Mouse (Mus musculus) midbrain, embryonic 16.5 days (tissue): ENCODE data around the gene Gfra4. TPM values are rescaled to one million over a fixed set of nuclear protein-coding genes. Genes with fewer than 3 reads are reported as not detected.
"Not testable (repeated sequence)": the region's sequence is repeated elsewhere in the genome, so short reads cannot be mapped to it uniquely, and the experiment has no call there.

Experiments
- ATAC-seq: fragments of 200-750 bp; cut with Nextera tagmentation; 2 replicates; pipeline ENCODE4 v1.8.0; 2017; ENCODE audit warnings: moderate TSS enrichment
- H3K27ac ChIP-seq: fragments of 300-500 bp; sonication (generic); 2 replicates; pipeline ENCODE4 v1.5.1; 2014; ENCODE audit warnings: mild to moderate bottlenecking, low read length, mixed read lengths
- H3K27me3 ChIP-seq: fragments of 300-500 bp; sonication (generic); 2 replicates; pipeline ENCODE4 v1.6.1; 2014; ENCODE audit warnings: low read depth, low read length, mixed read lengths; ENCODE audit not compliant: control insufficient read depth, insufficient read depth
- H3K36me3 ChIP-seq: fragments of 300-500 bp; sonication (generic); 2 replicates; pipeline ENCODE4 v1.6.1; 2014; ENCODE audit warnings: mild to moderate bottlenecking, low read length, moderate library complexity, mixed read lengths; ENCODE audit not compliant: control insufficient read depth, insufficient read depth
- H3K4me1 ChIP-seq: fragments of 300-500 bp; sonication (generic); 2 replicates; pipeline ENCODE4 v1.6.1; 2014; ENCODE audit warnings: mild to moderate bottlenecking, low read length, mixed read lengths; ENCODE audit not compliant: control insufficient read depth, insufficient read depth
- H3K4me2 ChIP-seq: fragments of 300-500 bp; sonication (generic); 2 replicates; pipeline ENCODE4 v1.6.1; 2014; ENCODE audit warnings: mild to moderate bottlenecking, low read length, mixed read lengths
- H3K4me3 ChIP-seq: fragments of 300-500 bp; sonication (generic); 2 replicates; pipeline ENCODE4 v1.5.1; 2014; ENCODE audit warnings: low read depth, mild to moderate bottlenecking, low read length, moderate library complexity, mixed read lengths
- H3K9ac ChIP-seq: fragments of 300-500 bp; sonication (generic); 2 replicates; pipeline ENCODE4 v1.6.1; 2014; ENCODE audit warnings: low read depth, low read length, mixed read lengths
- H3K9me3 ChIP-seq: fragments of 300-500 bp; sonication (generic); replicated peaks from 2 replicates; pipeline ENCODE4 v1.6.1; 2014; ENCODE audit warnings: mild to moderate bottlenecking, low read length, mixed read lengths; ENCODE audit not compliant: control insufficient read depth, poor library complexity, severe bottlenecking
- WGBS: fragments of 180-500 bp; shearing (Covaris S2); extraction: QIAGEN DNeasy Blood & Tissue Kit; methylation state at CpG from one replicate; pipeline ENCODE4 v1.1.7; 2014; 5-methylcytosine and 5-hydroxymethylcytosine counted together
- polyA plus RNA-seq: library from polyadenylated mRNA; unstranded; fragments of >200 nt; fragmentation: Nextera tagmentation; extraction: Ambion mirVana; gene quantifications from 2 replicates; pipeline ENCODE4 v1.2.1, GENCODE M21; 2015

Gfra4 gene
- polyA plus RNA-seq, 1 experiment from 2014 or later = 49.8 TPM

DNA sequence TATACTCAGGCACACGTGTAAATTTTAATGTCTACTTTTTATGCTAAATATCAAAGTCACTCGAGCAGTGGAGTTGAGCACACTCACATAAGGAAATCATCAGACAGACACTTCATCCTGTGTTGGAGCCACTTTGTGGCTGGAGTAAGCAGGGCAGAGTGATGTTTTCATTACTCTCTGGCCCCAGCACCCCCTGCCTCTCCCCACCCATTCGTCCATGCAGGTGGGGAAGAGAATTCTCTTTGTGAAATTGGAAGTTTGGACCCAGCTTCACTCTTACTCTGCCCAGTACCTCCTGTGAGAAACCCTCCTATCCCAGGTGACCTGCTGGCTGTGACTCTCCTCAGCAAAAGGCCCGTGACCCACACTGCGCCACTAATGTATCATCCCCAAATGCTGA, 4.2 kb downstream of the Gfra4 start:
- peaks cover 9% of the 10 kb centered on the region for H3K27me3 ChIP-seq
- ATAC-seq = no peak
- WGBS = 93% methylated on average over 5 of the region's 5 CpGs

DNA sequence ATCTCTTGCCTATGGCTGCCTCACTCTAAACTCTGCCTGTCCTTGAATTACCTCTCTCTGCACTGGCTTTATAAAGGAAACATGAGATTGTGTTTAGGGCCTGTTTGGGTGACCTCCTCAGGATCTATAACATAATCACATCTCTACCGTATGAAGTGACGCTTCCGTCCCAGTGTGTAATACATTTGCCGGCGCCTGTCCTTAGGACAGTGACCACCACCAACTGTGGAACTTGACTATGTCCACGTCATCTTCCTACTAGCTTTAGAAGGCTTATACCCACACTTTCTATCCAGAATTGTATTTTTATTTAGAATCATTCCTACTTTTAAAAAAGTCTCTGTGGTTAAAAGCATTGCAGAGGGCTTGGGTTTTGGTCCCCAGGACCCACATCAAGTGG, 4.7 kb downstream of the Gfra4 start:
- Histone ChIP-seq H3K4me2 (no peak overlapping the region), H3K9ac (no peak overlapping the region), H3K9me3 (no peaks in the 10 kb centered on the region), H3K4me1 (peaks cover 10% of the 10 kb centered on the region), H3K36me3 (no peaks in the 10 kb centered on the region), H3K27me3 (peaks cover 9% of the 10 kb centered on the region), H3K4me3 (no peak overlapping the region), H3K27ac (no peak overlapping the region)
- 91% methylated on average over 6 of the region's 6 CpGs for WGBS
- no peak for ATAC-seq

More for the DNA sequence above, 4.2 kb downstream of the Gfra4 start:
- H3K9ac ChIP-seq = no peak overlapping the region
- H3K36me3 ChIP-seq = no peaks in the 10 kb centered on the region
- peaks cover 10% of the 10 kb centered on the region for H3K4me1 ChIP-seq
- H3K4me3 ChIP-seq = no peak overlapping the region
- H3K27ac ChIP-seq = no peak overlapping the region
- no peak overlapping the region for H3K4me2 ChIP-seq
- H3K9me3 ChIP-seq = no peaks in the 10 kb centered on the region

DNA sequence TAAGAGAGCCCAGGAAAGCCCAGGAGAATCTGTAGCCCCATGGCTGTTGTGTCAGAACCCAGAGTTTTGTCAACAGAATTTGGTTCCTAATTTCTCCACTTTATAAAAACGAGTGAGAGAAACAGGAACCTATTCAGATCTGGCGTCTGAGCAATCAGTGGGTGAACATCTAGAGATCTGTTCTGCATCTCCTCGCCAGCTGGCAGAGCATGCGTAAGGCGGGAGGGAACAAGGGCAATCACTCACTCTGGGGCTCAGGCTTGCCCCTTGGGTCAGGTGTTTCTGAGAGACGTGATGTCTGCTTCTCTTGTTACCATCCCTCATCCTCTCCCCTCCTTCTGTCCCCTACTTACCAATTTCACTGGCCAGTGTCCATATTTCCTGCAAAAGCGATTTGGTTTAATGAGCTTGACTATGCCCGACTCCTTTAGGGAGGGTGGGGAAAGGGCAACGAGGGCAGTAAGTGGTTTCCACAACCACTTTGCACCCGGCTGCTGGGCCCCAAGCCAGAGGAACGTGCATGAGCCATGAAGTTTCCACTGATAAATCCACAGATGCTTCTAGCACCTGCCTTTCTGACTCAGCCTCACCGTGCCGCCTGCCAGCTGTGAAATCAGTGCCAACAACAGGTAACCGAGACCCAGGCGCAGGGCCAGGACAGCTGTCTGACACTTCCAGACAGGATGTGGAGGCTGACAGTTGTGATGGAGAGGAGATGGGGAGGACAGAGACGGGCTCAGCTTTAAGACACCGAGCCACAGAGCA, 5.5 kb downstream of the Gfra4 start:
- no peaks in the 10 kb centered on the region for H3K9me3 ChIP-seq
- no peak overlapping the region for H3K4me3 ChIP-seq
- H3K9ac ChIP-seq = no peak overlapping the region
- peaks cover 6% of the 10 kb centered on the region for H3K27me3 ChIP-seq
- H3K36me3 ChIP-seq = no peaks in the 10 kb centered on the region
- ATAC-seq = no peak
- H3K4me1 ChIP-seq = peaks cover 10% of the 10 kb centered on the region
- WGBS = 72% methylated on average over 17 of the region's 17 CpGs
- H3K4me2 ChIP-seq = no peak overlapping the region
- H3K27ac ChIP-seq = no peak overlapping the region

DNA sequence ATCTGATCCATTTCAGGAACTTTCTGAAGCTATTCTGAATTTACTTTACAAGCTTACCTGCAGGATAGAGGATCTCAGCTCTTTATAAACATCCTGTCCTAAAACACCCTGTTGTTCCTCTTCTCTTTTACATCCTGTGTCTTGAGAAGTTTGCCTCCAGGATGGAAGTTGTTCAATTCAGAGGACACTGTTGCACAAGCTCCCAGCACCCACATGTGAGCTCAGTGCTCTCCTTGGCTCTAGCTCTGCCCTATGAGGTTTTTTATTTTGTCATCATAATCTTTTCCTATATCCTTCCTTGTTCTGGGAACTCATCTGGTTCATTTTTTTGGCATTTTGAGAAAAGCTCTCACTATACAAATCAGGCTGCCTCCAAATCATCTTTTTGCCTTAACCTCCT, 6.1 kb downstream of the Gfra4 start:
- Histone ChIP-seq H3K4me1 (peaks cover 7% of the 10 kb centered on the region), H3K27me3 (no peaks in the 10 kb centered on the region; the same call in 1 of the 2 replicates), H3K4me2 (no peak overlapping the region), H3K36me3 (no peaks in the 10 kb centered on the region), H3K27ac (no peak overlapping the region), H3K9me3 (no peaks in the 10 kb centered on the region), H3K9ac (no peak overlapping the region), H3K4me3 (no peak overlapping the region)
- ATAC-seq = no peak

DNA sequence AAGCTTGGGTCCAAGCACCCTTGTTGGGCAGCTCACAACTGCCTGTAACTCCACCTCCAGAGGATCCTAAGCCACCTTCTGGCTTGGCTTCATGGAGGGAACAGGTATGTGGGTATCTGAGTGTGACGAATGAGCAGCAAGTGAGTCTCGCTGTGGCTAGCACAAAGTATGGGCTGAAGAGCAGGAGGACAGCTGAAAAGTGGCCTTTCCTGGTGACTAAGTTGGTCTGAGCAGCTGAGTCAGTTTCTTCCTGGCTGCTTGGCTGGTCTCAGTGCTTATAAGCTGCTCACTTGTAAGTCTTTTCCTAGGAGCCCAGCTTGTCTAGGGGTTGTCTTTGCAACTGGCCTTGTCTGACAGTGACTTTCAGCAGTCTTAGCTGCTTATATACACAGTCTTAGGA, 6.5 kb downstream of the Gfra4 start:
- Histone ChIP-seq H3K4me3 (no peak overlapping the region), H3K27ac (no peak overlapping the region), H3K36me3 (no peaks in the 10 kb centered on the region), H3K9ac (no peak overlapping the region), H3K4me1 (peaks cover 6% of the 10 kb centered on the region), H3K27me3 (no peaks in the 10 kb centered on the region; the same call in 1 of the 2 replicates), H3K9me3 (no peaks in the 10 kb centered on the region), H3K4me2 (no peak overlapping the region)
- 94% methylated on average over 2 of the region's 2 CpGs for WGBS
- no peak for ATAC-seq

DNA sequence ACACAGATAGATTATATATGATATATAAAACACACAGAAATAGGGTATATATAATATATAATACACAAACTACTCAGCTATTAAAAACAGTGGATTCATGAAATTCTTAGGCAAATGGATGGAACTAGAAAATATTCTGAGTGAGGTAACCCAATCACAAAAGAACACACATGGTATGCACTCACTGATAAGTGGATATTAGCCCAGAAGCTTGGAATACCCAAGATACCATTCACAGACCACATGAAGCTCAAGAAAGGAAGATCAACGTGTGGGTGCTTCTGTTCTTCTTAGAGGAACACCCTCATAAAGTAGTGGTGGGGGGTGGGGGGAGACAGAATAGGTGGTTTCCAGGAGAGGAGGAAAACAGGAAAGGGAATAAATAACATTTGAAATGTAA, 11.5 kb downstream of the Gfra4 start:
- H3K27ac ChIP-seq = not testable (repeated sequence)
- 59% methylated on average over 1 of the region's 1 CpGs for WGBS

DNA sequence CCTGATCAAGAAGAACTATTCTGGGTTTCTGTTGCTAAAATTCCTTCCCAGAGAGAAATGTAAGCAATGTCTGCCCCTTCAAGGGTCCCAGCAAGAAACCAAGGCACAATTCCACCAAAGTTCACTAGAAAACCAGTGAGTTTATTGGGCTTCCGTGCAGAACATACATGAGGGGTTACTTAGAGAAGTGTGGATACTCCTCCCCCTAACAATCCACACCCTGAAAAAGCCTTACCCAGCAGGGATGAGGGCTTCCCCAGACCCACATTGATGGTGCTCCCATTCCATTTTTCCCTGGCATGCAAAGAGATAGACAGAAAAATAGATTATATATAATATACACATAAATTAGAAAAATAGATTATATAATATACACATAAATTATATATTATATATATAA, 11.9 kb downstream of the Gfra4 start:
- no peaks in the 10 kb centered on the region for H3K9me3 ChIP-seq
- no peak overlapping the region for H3K9ac ChIP-seq
- ATAC-seq = no peak
- H3K27me3 ChIP-seq = no peaks in the 10 kb centered on the region
- no peak overlapping the region for H3K27ac ChIP-seq
- H3K4me1 ChIP-seq = no peaks in the 10 kb centered on the region
- WGBS = 89% methylated on average over 1 of the region's 1 CpGs
- peaks cover 2% of the 10 kb centered on the region; the same call in 1 of the 2 replicates for H3K36me3 ChIP-seq
- H3K4me3 ChIP-seq = no peak overlapping the region
- no peak overlapping the region for H3K4me2 ChIP-seq

More for the DNA sequence above, 11.5 kb downstream of the Gfra4 start:
- H3K9ac ChIP-seq, H3K4me1 ChIP-seq, ATAC-seq, H3K9me3 ChIP-seq, H3K36me3 ChIP-seq, H3K27me3 ChIP-seq, H3K4me3 ChIP-seq, H3K4me2 ChIP-seq: not testable (repeated sequence)

DNA sequence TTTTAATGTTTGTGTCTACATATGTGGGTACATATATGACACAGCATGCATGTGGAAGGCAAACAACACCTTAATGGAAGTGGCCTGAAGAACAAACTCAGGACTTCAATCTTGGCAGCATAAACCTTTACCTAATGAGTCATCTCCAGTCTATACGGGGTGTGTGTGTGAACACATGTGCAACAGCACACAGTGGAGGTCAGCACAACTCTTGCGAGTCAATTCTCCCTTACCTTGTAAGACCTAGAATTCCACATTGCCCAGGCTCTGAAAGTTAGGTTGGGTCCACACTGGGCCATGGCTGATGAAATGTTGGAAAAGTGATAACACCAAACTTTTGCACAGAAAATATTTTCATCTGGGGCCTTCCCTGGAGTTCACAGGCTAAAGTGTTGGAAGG, 12.3 kb downstream of the Gfra4 start:
- H3K36me3 ChIP-seq = peaks cover 6% of the 10 kb centered on the region; the same call in 1 of the 2 replicates
- 93% methylated on average over 2 of the region's 2 CpGs for WGBS
- ATAC-seq = no peak

DNA sequence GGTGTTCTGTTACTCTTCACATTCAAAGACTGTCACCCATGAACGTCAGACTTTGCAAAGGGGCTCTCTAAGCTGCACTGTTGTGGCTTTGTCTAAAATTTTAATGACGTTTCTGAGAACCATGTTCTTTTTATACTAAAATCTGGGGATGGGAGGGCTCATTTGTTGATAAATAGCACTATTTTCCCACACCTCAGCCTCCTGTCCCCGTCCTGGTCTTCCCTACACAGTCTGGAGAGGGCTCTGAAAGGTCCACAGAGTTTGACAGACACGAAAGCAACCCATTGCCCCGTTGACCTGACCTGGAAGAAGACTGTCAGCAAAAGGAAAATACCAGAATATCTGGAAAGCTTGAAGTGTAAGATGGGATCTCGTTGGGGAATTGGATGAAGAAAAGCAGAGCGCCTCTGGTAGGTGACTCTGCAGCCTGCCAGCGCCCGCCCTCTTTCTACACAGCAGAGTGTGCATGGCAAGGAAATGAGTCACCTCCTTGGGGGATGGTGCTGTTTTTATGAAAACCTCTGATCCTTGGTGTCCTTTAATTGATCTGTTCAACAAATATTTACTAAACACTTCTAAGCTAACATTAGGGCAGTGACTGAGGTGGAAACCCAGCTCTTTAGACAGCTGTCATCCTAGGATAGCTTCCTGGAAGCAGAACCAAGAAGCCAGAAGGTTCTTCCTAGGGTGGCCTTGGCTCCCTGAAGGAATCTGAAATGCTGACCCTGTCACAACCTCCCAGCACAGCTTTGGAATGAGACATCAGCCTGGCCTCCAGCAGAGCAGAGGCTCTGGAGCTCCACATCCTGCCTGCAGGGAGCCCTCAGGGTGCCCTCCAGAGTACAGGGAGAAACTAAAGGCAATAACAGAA, 13.6 kb downstream of the Gfra4 start:
- H3K27ac ChIP-seq = no peak overlapping the region
- H3K36me3 ChIP-seq = peaks cover 12% of the 10 kb centered on the region
- ATAC-seq = no peak
- H3K4me2 ChIP-seq = no peak overlapping the region
- no peak overlapping the region for H3K9ac ChIP-seq
- no peaks in the 10 kb centered on the region for H3K4me1 ChIP-seq
- no peaks in the 10 kb centered on the region for H3K9me3 ChIP-seq
- WGBS = 81% methylated on average over 9 of the region's 9 CpGs
- no peaks in the 10 kb centered on the region for H3K27me3 ChIP-seq
- no peak overlapping the region for H3K4me3 ChIP-seq

More for the DNA sequence above, 12.3 kb downstream of the Gfra4 start:
- no peak overlapping the region for H3K4me2 ChIP-seq
- H3K27ac ChIP-seq = no peak overlapping the region
- H3K27me3 ChIP-seq = no peaks in the 10 kb centered on the region
- no peaks in the 10 kb centered on the region for H3K9me3 ChIP-seq
- no peaks in the 10 kb centered on the region for H3K4me1 ChIP-seq
- H3K4me3 ChIP-seq = no peak overlapping the region
- no peak overlapping the region for H3K9ac ChIP-seq
